Mouse (Mus musculus) liver, embryonic 14.5 days (tissue): ENCODE data around the gene Cap1. TPM values are rescaled to one million over a fixed set of nuclear protein-coding genes. Genes with fewer than 3 reads are reported as not detected.
"Not testable (repeated sequence)": the region's sequence is repeated elsewhere in the genome, so short reads cannot be mapped to it uniquely, and the experiment has no call there.

Experiments
- ATAC-seq: fragments of 200-750 bp; cut with Nextera tagmentation; 2 replicates; pipeline ENCODE4 v1.8.0; 2017; ENCODE audit warnings: moderate number of reproducible peaks, mild to moderate bottlenecking, moderate library complexity; ENCODE audit not compliant: insufficient read depth
- DNase-seq, 3 experiments: peaks; one replicate each; pipeline ENCODE4 v3.0.0-alpha.2; 2012 to 2013; ENCODE audit warnings: low read depth in 3 of 3, low spot score in 3 of 3
- H3K27ac ChIP-seq: fragments of 300-500 bp; sonication (generic); 2 replicates; pipeline ENCODE4 v1.5.1; 2014; ENCODE audit warnings: moderate library complexity, mild to moderate bottlenecking, control low read depth, inconsistent platforms
- H3K27me3 ChIP-seq: fragments of 300-500 bp; sonication (generic); 2 replicates; pipeline ENCODE4 v1.6.1; 2014; ENCODE audit warnings: mild to moderate bottlenecking, low read length, moderate library complexity; ENCODE audit not compliant: control insufficient read depth, insufficient read depth
- H3K36me3 ChIP-seq: fragments of 300-500 bp; sonication (generic); replicated peaks from 2 replicates; pipeline ENCODE4 v1.6.1; 2014; ENCODE audit warnings: low read depth; ENCODE audit not compliant: control insufficient read depth, insufficient read depth
- H3K4me1 ChIP-seq, 2 experiments: fragments of 200-500 bp in 1 of 2; fragments of 300-500 bp in 1 of 2; sonication (generic) in 1 of 2; replicated peaks; 2 replicates each; pipeline ENCODE4 v1.6.1; 2012 to 2014; ENCODE audit warnings: antibody characterized with exemption in 1 of 2, inconsistent platforms in 1 of 2, low read length in 1 of 2; ENCODE audit not compliant: control insufficient read depth in 2 of 2, insufficient read depth in 2 of 2
- H3K4me2 ChIP-seq: fragments of 300-500 bp; sonication (generic); 2 replicates; pipeline ENCODE4 v1.6.1; 2014; ENCODE audit warnings: low read depth, mild to moderate bottlenecking, control low read depth, moderate library complexity
- H3K4me3 ChIP-seq, 2 experiments: fragments of 200-500 bp in 1 of 2; fragments of 300-500 bp in 1 of 2; sonication (generic) in 1 of 2; 2 replicates each; pipeline ENCODE4 v1.5.1; 2012 to 2014; ENCODE audit warnings: low read depth in 2 of 2, low read length in 2 of 2, mild to moderate bottlenecking in 2 of 2, control low read depth in 1 of 2, inconsistent platforms in 1 of 2, moderate library complexity in 1 of 2; ENCODE audit not compliant: insufficient read depth in 1 of 2
- H3K9ac ChIP-seq: fragments of 300-500 bp; sonication (generic); replicated peaks from 2 replicates; pipeline ENCODE4 v1.6.1; 2014; ENCODE audit warnings: mild to moderate bottlenecking, control low read depth, moderate library complexity
- H3K9me3 ChIP-seq: fragments of 300-500 bp; sonication (generic); 2 replicates; pipeline ENCODE4 v1.6.1; 2016; ENCODE audit warnings: low read length, mixed read lengths; ENCODE audit not compliant: control insufficient read depth
- CTCF ChIP-seq: IDR thresholded peaks from 2 replicates; pipeline ENCODE4 v1.5.1; 2016; ENCODE audit warnings: antibody characterized with exemption, low read depth, control low read depth
- EP300 ChIP-seq: IDR thresholded peaks from 2 replicates; pipeline ENCODE4 v1.6.1; 2016; ENCODE audit warnings: antibody characterized with exemption, low read depth
- WGBS: fragments of 180-500 bp; shearing (Covaris S2); extraction: QIAGEN DNeasy Blood & Tissue Kit; methylation state at CpG from one replicate; pipeline ENCODE4 v1.1.7; 2014; ENCODE audit not compliant: insufficient replicate concordance; 5-methylcytosine and 5-hydroxymethylcytosine counted together
- polyA plus RNA-seq, 2 experiments: library from polyadenylated mRNA; depleted of rRNA in 1 of 2; stranded (reverse) in 1 of 2; unstranded in 1 of 2; fragments of >200 nt; fragmentation: Nextera tagmentation in 1 of 2; extraction: Ambion mirVana in 1 of 2; gene quantifications; 2 replicates each; pipeline versions ENCODE4 v1.2.1 to v1.2.3; 2012 to 2014

Cap1 gene
- polyA plus RNA-seq, 2 experiments, result 26.8 to 28.3 TPM

GRCm38 (mm10) chr4:122827651-122828050, 58.2 kb downstream of the Cap1 start:
- no peak overlapping the region for H3K27ac ChIP-seq
- H3K36me3 ChIP-seq, result no peaks in the 10 kb centered on the region
- H3K27me3 ChIP-seq, result no peaks in the 10 kb centered on the region
- H3K9me3 ChIP-seq, result no peaks in the 10 kb centered on the region
- TF ChIP-seq CTCF, result no peak
- no peak overlapping the region for H3K4me3 ChIP-seq
- no peak overlapping the region for H3K4me2 ChIP-seq
- DNase-seq (no peak), ATAC-seq (peak; percentile 70)
- no peak overlapping the region for H3K9ac ChIP-seq
- H3K4me1 ChIP-seq, result peaks cover 4 to 14% of the 10 kb centered on the region in 2 experiments; a peak in 3 of 4 replicates

GRCm38 (mm10) chr4:122820941-122821340, 64.9 kb downstream of the Cap1 start:
- H3K27ac ChIP-seq, H3K4me1 ChIP-seq, H3K36me3 ChIP-seq, H3K9me3 ChIP-seq, H3K9ac ChIP-seq, ATAC-seq, DNase-seq, H3K4me2 ChIP-seq, H3K4me3 ChIP-seq, H3K27me3 ChIP-seq: not testable (repeated sequence)
- WGBS, result 35% methylated on average over 10 of the region's 10 CpGs

- Histone ChIP-seq H3K4me1 (peaks cover 0 to 4% of the 10 kb centered on the region in 2 experiments; a peak in 1 of 4 replicates), H3K27ac (no peak overlapping the region), H3K4me2 (no peak overlapping the region), H3K9me3 (no peaks in the 10 kb centered on the region), H3K4me3 (no peak overlapping the region), H3K27me3 (no peaks in the 10 kb centered on the region), H3K9ac (no peak overlapping the region), H3K36me3 (no peaks in the 10 kb centered on the region)
- ATAC-seq, result no peak
- 57% methylated on average over 1 of the region's 1 CpGs for WGBS
- no peak for TF ChIP-seq EP300
- no peak for TF ChIP-seq CTCF
- no peak for DNase-seq
These were observed 69.7 kb downstream of the Cap1 start for GRCm38 (mm10) chr4:122816202-122816601.

GRCm38 (mm10) chr4:122811824-122812223, 74.0 kb downstream of the Cap1 start:
- Histone ChIP-seq H3K9ac (no peak overlapping the region), H3K4me1 (peaks cover 0 to 6% of the 10 kb centered on the region in 2 experiments; a peak in 2 of 4 replicates), H3K4me3 (no peak overlapping the region), H3K36me3 (no peaks in the 10 kb centered on the region), H3K9me3 (no peaks in the 10 kb centered on the region), H3K4me2 (no peak overlapping the region), H3K27me3 (no peaks in the 10 kb centered on the region), H3K27ac (no peak overlapping the region)
- TF ChIP-seq EP300 (no peak), CTCF (no peak)
- WGBS, result 9% methylated on average over 2 of the region's 2 CpGs
- ATAC-seq, result peak; percentile 57; the same call in 1 of the 2 replicates
- DNase-seq, result no peak

GRCm38 (mm10) chr4:122811180-122811579, 74.7 kb downstream of the Cap1 start:
- peak; percentile 56; the same call in 1 of the 2 replicates for ATAC-seq
- 11% methylated on average over 1 of the region's 1 CpGs for WGBS

More at GRCm38 (mm10) chr4:122811180-122811579, 74.7 kb downstream of the Cap1 start:
- no peak overlapping the region for H3K9ac ChIP-seq
- H3K9me3 ChIP-seq, result no peaks in the 10 kb centered on the region
- DNase-seq, result peak in 1 of 3 experiments; percentile 6
- TF ChIP-seq EP300, result no peak
- no peak for TF ChIP-seq CTCF
- H3K4me1 ChIP-seq, result peaks cover 0 to 6% of the 10 kb centered on the region in 2 experiments; a peak in 2 of 4 replicates
- no peaks in the 10 kb centered on the region for H3K36me3 ChIP-seq
- H3K27ac ChIP-seq, result no peak overlapping the region
- no peak overlapping the region for H3K4me3 ChIP-seq
- no peaks in the 10 kb centered on the region for H3K27me3 ChIP-seq
- H3K4me2 ChIP-seq, result no peak overlapping the region

Other genes starting within 250 kb of the Cap1 start
- gene 9530002B09Rik, start 196.8 kb downstream of the Cap1 start, polyA plus RNA-seq (2012; rRNA removed), result not detected in 2 replicates
- gene 9530002B09Rik, start 196.8 kb downstream of the Cap1 start, polyA plus RNA-seq (2014; fragmentation: Nextera tagmentation; extraction: Ambion mirVana), result not detected in 2 replicates
- gene Ppt1, start 49.8 kb downstream of the Cap1 start, polyA plus RNA-seq (2012; rRNA removed), result 6.9 and 10.4 TPM in 2 replicates
- 17.6 and 17.9 TPM in 2 replicates for gene Ppt1, start 49.8 kb downstream of the Cap1 start, polyA plus RNA-seq (2014; fragmentation: Nextera tagmentation; extraction: Ambion mirVana)
- 0.03 and 0.08 TPM in 2 replicates for gene Mfsd2a, start 75.1 kb upstream of the Cap1 start, polyA plus RNA-seq (2012; rRNA removed)
- gene Mfsd2a, start 75.1 kb upstream of the Cap1 start, polyA plus RNA-seq (2014; fragmentation: Nextera tagmentation; extraction: Ambion mirVana), result 0.22 TPM in 1 of 2 replicates, not detected in the other
- 0.37 and 0.53 TPM in 2 replicates for gene Mycl, start 109.6 kb upstream of the Cap1 start, polyA plus RNA-seq (2012; rRNA removed)
- 0.44 and 0.52 TPM in 2 replicates for gene Mycl, start 109.6 kb upstream of the Cap1 start, polyA plus RNA-seq (2014; fragmentation: Nextera tagmentation; extraction: Ambion mirVana)
- 2.4 and 3.7 TPM in 2 replicates for gene Trit1, start 130.5 kb upstream of the Cap1 start, polyA plus RNA-seq (2012; rRNA removed)
- 5.2 and 5.3 TPM in 2 replicates for gene Trit1, start 130.5 kb upstream of the Cap1 start, polyA plus RNA-seq (2014; fragmentation: Nextera tagmentation; extraction: Ambion mirVana)
- 0.22 and 0.24 TPM in 2 replicates for gene Bmp8b, start 219.1 kb upstream of the Cap1 start, polyA plus RNA-seq (2012; rRNA removed)
- gene Bmp8b, start 219.1 kb upstream of the Cap1 start, polyA plus RNA-seq (2014; fragmentation: Nextera tagmentation; extraction: Ambion mirVana), result 0.24 and 0.35 TPM in 2 replicates
- not detected in 2 replicates for gene Oxct2b, start 230.2 kb upstream of the Cap1 start, polyA plus RNA-seq (2012; rRNA removed)
- not detected in 2 replicates for gene Oxct2b, start 230.2 kb upstream of the Cap1 start, polyA plus RNA-seq (2014; fragmentation: Nextera tagmentation; extraction: Ambion mirVana)